Mouse (Mus musculus) layer of hippocampus, postnatal 10 days (tissue): Measurements from ENCODE around the gene Radil. TPM values are rescaled to one million over a fixed set of nuclear protein-coding genes. Genes with fewer than 3 reads are reported as not detected.

Source experiments
- DNase-seq, 2 experiments: peaks; one replicate each; pipeline ENCODE4 v3.0.0; 2021; ENCODE audit warnings: low spot score in 2 of 2
- total RNA-seq, 2 experiments: library from RNA; stranded (reverse); gene quantifications; 2 replicates each; pipeline ENCODE4 v1.2.3; 2021

The Radil gene
- total RNA-seq, 2 experiments from 2014 or later = 13.9 to 15.7 TPM

DNA sequence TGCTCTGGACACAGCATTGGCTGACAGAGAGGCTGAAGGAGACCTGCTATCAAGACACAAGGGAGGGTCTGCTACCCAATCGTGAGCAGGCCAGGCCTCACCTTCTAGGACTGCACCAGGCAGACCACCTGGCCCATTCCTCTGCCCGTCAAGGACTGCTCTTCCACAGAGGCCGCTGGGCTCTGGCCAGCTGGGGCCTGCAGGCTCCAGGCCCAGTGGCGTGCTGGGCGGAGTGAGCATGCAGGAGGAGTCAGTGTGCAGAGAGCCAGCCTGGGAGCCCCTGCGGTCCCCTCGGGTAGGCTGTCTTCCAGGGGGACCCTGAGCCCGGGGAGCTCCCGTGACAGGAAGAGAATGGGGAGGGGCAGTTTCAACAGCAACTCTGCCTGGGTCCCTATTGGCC lies 64.2 kb downstream of the Radil start:
- DNase-seq = no peak

DNA sequence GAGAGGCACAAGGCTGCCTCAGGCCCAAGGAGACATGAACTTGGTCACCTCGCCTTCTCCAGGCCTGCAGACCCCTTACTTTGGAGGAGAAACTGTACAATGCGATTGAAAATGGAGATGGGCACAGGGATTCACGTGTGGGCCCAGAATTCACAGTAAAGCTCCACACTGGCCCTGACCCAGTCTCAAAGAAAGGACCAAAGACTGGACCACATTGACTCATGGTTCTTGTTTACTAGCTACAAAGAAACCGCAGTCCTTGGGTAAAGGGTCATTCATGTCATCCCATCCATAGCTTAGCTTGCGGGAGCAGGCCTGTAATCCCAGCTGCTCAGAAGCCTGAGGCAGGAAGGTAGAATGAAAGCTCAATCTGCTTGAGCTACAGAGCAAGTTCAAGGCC lies 67.3 kb downstream of the Radil start:
- no peak for DNase-seq

DNA sequence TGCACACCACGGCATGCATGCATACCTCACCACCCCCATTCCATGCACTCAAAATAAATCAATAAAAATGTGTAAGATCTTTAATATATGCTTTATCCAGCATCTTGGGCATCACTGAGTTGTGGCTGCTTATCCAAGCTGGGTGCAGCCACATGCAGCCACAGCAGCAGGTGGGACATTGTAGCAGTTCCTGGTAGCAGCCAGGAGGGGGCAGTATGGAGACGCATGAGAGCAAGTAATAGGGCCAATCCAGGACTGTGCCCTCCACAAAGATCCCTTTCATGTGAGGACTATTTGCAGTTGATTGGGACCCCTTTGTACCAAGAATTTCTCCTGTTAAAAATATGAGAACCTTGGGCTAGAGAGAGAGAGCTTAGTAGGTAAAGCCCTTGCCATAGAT lies 68.4 kb downstream of the Radil start:
- no peak for DNase-seq

DNA sequence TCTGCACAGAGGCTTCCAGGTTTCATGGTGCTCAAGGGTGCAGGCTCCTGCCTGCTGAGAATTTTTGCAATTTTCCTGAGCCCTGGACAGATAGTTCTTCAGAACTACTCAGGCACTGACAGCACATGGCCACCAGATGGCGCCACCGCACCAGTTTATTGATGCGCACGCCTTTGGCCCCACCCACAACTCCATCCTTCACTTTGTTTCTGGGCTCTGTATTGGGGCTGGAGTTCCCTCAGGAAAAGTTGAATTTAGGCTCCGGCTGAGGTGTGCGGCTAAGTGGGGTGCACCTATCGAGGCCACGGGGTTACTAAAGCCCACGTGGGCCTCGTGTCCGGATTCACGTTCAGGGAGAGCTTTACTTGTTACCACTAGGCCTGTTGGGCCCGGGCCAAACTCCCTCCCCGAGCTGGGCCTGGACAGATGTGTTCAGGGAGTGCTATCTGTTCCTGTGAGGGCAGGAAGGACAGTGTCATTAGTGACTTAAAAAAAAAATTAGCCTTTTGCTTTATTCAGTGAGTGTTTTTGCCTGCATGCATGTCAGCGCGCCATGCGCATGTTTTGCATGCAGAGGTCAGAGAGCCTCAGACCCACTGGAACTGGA lies 72.0 kb downstream of the Radil start:
- DNase-seq = peak; percentile 90 to 91

DNA sequence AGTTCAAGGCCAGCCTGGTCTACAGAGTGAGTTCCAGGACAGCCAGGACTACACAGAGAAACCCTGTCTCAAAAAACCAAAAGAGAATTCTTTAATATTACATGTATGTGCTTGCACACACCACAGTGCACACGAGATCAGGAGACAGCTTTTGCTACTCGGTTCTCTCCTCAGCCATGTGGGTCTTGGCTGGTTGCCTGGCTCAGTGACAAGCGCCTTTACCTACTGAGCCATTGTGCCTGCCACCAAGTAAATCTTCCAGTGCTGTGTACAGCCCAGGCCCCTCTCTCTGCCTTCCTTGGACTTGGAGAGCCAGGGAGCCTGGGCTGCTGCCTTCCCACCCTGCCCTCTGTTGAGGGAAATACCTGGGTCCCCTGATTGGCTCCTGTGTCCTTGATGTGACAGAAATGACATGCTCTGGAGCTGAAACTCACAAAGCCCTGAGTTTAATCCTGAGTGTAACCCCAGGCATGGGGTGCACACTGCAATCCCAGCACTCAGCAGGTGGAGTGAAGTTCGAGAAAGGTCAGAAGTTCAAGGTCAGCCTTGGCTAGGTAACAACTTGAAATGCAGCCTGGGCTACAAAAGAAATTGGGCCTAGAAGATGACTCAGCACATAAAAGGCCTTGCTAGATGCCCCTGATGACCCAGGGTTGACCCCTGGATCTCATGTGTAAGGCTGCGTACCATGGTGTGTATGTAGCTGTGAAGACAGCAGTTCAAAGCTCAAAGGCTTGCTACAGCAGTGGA lies 72.9 kb downstream of the Radil start:
- DNase-seq = no peak

DNA sequence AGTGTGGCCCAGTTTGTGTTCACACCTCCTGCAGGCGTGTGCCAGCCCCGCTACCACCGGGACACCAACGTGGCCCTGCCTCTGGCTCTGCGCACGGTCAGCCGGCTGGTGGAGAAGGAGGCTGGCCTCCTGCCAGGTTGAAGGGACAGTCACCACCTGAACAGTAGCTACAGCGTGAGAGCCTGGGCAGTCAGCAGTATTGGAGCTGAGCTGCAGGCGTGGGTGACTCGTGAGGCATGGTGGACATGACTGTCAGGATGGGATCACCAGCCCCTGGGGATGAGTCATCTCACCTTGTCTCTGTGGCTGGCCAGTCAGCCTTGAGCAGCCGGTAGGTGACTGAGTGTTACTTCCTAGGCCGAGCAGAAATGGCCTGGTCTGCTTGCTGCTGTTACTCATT lies 73.6 kb downstream of the Radil start:
- DNase-seq = no peak

DNA sequence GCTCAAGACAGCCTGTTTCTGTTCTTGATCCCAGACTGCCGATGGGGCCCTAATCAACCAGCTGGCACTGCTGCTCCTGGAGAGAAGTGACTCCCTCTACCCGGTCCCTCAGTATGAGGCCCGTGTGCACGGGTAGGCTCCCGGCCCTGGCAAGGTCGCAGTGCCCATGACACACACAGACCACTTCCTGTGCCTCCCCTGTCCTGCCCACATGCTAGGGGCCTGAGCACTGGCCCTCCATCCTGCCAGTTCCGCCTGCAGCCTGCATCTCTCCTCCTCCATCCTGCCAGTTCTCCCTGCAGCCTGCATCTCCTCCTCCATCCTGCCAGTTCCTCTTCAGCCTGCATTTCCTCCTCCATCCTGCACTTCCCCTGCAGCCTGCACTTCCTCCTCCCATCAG lies 75.2 kb downstream of the Radil start:
- DNase-seq = no peak

DNA sequence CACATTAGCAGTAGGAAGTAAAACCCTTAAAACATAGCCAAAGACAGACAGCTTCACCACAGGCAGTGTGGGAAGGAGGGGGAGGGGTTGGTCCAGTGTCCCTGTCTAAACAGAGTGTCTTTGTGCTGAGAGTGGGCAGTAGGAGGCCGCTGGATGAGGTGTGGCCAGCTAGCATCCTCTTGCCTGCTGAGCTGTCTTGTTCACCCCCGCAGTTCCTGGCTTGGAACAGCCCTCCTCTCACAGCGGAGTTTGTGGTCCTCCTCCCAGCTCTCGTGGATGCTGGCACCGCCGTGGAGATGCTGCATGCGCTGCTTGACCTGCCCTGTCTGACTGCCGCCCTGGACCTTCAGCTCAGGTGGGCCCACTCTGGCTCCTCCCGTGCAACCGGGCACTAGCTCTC lies 77.2 kb downstream of the Radil start:
- DNase-seq = peak in 1 of 2 experiments; percentile 43

DNA sequence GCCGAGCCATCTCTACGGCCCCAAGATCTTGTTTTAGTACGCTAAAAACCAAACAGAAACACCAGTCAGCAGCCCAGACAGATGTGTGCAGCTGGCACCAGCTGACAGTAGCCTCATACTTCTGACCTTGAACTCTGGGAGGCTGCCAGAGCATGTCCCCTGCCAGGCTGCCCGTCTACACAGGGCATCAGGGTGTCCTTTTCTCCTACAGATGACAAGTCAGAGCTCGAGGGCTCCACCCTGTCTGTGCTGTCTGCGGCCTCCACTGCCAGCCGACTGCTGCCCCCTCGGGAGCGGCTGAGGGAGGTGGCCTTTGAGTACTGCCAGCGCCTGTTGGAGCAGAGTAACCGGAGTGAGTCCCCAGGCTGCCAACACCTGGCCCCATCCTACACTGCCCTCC lies 81.1 kb downstream of the Radil start:
- no peak for DNase-seq

DNA sequence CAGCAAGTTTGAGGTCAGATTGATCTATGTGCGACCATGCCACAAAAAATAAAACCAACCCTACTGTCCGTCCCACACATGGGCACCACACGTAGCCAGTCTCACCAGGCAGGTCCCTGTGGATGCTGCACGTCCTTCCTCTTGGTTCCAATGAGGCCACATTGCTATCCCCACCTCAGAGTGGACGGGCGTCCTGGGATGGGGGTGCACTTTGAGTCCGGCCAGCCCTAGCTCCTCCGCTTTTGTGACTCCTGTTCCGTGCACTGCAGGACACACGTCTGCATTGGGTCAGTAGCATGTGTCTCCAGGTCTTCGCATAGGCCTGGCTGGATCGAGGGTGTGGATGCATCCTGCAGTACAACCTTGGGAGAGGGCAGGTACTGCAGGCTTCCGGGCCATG lies 82.5 kb downstream of the Radil start:
- no peak for DNase-seq

DNA sequence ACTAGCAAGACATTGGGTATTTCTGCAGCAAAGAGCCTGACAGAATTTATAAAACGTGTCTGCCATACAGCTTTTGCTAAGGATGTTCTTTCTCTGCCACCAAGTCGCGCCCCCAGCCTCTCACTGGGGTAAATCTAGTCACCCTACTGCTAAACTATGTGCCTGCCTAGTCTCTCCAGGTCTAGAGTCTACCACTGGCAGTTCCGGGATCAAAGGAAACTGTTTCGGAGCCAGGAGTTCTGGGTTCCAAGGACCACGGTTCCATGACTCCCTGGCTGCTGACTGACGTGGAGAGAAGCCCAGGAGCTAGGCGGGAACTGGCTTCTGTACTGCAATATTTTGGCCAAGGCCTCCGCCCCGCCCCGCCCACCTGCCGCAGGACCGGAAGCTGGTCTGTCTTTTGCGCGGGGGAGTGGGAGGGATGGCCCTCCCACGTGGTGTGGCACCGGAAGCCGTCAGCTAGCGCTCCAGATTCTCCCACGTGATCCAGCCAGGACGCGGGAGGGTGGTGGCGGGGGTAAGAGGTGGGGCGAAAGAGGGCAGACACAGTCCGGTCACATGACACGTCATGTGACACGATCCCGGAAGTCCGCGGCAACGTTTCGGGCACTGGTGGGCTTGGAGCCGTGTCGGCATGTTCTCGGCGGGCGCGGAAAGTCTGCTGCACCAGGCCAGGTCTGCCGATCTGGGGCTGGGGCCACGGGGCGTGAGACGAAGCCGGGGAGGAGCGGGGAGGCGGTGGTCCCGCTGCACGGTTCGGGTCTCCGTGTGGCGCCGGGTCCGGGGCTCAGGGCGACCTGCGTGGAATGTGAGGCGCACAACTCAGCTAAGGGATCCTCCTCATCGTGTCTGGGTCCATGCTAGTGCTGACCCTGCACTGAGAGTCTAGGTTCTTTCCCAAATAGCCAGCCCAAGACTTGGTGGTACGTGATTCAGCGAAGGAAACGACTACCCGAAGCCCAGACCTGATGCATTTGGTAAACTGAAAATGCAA lies 87.1 kb downstream of the Radil start, which contains the start of gene Ap5z1:
Gene Ap5z1 (plus strand): TSS at position 484 of the 994 bp plus-strand sequence.
- peak; percentile 82 to 91 for DNase-seq

DNA sequence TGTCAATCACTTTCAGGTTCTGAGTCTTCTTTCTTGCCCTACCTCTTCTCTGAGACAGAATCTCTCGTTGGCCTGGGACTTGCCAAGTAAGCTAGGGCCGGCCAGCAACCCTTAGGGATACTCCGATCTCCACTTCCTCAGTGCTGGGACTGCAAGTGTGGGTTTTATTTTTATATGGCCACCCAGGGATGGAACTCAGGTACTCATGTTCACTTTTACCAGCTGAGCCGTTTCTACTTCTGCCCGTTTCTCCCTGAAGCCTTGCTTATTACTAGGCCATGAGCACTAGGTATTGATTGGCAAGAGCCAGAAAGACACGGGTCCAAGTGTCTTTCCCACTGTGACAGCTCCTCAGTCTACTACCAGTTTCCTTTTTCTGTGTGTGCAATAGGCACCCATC lies 87.9 kb downstream of the Radil start:
- DNase-seq = no peak

DNA sequence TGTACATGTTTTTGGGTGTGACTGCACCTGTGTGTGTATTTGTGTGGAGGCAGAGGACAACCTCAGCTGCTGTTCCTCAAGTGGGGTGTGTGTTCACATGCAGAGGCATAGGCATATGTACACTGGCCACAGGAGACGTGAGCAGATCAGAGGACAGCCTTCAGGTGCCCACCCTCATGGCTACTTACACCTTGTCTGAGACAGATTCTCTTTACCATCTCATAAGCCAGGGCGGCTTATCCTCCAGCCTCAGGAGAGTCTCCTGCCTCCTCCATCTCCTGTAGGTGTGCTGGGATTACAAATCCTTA lies 88.3 kb downstream of the Radil start:
- no peak for DNase-seq

DNA sequence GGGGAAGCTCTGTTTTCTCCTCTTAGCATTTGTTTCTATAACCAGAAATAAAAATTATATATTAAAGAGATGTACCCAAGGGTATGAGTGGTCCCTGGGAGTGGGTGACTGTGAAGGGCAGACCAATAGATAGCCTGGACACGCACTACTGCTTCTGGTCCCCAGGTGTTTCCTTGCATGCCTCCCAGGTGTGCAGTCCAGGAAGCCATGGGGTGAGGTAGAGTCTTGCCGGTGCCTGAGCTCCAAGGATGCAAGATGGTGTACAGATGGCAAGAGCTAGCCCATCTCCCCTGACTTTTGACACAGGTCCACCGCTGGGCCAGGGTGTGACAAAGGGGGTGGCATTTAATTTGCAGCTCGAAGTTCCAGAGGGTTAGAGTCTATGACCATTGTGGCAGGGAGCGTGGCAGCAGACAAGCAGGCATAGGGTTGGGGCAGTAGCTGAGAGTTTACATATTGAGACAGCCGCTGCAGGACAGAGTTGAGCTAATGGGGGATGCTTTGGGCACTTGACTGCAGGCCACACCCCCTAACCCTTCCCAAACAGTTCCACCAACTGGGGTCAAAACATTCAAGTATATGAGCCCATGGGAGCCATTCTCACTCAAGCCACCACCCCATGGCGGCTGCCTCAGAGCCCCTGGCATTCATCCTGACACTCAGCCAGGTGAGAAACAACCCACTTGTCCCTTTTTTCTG lies 88.8 kb downstream of the Radil start:
- DNase-seq = no peak

DNA sequence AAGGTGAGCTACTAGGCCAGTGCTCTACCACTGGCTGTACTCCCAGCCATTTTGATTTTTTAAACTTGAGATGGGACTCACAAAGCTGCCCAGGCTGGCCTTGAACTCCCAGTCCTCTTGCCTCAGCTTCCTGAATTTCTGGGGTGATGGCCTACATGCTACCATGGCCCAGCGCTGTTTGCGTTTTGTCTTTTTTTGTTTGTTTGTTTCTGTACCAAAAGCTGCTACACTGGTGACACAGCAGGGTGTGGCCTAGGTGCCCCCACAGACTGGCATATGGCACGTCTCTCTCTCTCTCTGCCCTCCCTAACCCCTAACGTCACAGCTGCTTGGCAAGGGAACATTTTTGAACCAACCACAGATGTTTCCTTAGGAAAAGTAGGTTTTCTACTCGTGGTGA lies 91.1 kb downstream of the Radil start:
- no peak for DNase-seq

DNA sequence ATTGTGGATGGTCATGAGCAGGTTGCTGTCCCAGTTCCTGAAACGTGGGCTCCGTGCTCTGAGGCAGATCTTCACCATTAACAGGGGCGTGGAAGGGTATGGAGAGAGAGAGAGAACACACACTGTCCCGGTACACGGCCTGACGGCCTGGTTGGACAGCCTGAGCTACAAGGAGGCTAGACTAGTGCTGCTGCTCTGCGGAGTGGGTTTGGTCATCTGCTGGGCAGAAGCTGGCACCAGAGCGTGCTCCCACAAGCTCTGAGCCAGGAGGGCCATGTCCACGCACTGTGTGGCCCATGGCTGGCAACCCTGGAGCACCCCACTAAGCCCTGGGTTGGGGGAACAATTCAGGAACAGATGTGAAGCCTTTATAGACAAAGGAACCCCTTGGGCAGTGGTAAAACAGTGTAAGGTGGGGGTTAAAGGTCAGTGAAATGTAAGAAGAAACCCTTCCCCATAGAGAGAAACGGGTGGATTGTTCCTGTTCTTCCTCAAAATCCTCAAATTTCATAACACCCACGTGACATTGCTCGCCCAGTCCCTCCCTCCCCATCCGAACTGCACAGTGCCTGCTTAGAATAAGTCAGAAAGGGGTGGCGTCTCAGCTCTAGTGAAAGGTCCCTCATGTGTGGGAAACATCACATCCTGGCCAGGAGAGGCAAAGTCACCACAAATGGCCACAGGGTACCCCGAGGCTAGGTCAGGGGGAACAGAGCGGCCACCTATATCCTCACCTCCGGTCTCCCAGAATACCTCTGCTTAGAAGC lies 91.9 kb downstream of the Radil start:
- DNase-seq = no peak

DNA sequence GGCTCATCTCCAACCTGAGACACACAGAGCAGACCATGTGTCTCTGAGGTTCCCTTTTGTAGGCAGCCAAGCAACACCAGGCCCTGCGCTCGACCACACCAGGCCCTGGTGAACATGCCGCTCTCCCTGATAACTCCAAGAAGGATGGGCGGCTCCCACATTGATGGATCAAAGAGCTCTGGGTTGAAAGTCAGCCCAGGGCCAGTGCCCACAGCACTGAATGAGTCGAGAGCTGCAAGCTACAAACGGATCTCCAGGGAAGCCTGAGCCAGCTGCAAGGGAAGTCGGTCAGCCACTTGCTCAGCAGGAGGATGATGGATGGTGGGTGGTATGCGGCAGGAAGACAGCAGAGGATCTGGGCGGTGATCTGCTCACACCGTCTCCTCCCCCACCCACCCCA lies 93.6 kb downstream of the Radil start:
- DNase-seq = no peak

DNA sequence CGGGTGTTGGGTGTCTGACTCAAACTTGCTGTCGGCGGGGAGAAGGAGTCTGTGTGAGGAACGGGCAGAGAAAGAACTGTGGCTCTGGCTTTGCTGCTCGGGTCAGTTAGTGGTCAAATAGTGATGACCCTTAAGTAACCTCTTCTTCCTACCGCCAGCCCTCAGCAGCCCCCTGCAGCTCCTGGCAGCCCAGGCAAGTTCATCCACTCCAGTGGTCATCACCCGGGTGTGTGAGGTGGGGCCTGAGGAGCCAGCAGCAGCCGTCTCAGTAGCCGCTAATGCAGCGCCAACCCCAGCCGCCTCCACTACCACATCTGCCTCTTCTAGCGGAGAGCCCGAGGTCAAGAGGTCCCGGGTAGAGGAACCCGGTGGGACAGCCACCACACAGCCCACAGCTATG lies 94.6 kb downstream of the Radil start:
- DNase-seq = no peak

DNA sequence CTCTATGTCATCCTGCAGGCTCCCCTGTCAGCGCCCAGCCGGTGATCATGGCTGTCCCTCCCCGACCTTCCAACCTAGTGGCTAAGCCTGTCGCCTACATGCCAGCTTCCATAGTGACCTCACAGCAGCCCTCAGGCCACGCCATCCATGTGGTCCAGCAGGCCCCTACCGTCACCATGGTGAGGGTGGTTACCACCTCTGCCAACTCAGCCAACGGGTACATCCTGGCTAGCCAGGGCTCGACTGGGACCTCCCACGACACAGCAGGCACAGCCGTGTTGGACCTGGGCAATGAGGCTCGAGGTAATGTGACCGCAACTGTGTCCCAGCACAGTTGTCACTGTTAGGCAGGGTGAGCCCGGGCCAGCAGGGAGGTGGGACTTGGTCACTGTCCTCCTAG lies 97.2 kb downstream of the Radil start:
- DNase-seq = no peak

DNA sequence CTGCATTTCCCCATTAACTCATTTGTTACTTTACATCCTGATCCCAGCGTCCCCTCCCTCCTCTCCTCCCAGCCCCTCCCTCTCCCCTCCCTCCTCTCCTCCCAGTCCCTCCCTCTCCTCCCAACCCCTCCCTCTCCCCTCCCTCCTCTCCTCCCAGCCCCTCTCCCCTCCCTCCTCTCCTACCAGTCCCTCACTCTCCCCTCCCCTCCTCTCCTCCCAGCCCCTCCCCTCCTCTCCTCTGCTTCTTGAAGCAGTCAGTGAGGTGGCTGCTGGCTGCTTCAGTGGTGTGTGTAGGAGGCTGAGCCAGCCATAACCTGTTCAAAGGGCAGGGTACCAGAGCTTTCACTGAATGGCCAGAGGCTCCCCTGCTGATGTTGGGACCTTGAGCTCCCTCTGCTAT lies 99.1 kb downstream of the Radil start:
- no peak for DNase-seq

DNA sequence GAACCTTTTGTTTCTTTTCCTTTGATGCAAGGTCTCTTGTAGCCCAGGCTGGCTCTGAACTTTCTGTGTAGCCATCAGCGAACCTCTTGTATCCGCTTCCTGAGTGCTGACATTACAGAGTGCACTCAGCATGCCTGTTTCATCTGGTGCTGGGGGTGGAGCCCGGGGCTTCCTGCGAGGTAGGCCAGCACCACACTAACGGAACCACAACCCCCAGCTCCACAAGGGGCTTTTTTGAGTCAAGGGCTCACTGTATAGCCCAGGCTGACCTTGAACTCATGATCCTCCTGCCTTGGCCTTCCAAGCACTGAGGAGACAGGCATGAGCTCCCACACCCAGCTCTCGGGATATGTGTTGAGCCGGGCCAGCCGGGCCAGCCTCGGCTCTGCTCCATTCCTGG lies 100.1 kb downstream of the Radil start:
- no peak for DNase-seq
